Mouse (Mus musculus) neutrophil, adult 5-6 weeks (primary cell): Measurements from ENCODE around the gene Auts2. TPM values are rescaled to one million over a fixed set of nuclear protein-coding genes. Genes with fewer than 3 reads are reported as not detected.

ENCODE experiments used
- ATAC-seq: fragments of 151-379, 151-347 bp; 2 replicates; pipeline ENCODE4 v1.8.0; 2017; ENCODE audit warnings: mild to moderate bottlenecking, moderate TSS enrichment; ENCODE audit not compliant: insufficient number of reproducible peaks, poor library complexity, low FRiP score, severe bottlenecking; ENCODE audit errors: extremely low read depth
- total RNA-seq: library from RNA; stranded (forward); fragments of 200-1000 nt; gene quantifications from 2 replicates; pipeline ENCODE4 v1.2.3, GENCODE M21; 2017

Gene Auts2
- total RNA-seq, 1 experiment from 2014 or later, result 0.93 TPM

DNA sequence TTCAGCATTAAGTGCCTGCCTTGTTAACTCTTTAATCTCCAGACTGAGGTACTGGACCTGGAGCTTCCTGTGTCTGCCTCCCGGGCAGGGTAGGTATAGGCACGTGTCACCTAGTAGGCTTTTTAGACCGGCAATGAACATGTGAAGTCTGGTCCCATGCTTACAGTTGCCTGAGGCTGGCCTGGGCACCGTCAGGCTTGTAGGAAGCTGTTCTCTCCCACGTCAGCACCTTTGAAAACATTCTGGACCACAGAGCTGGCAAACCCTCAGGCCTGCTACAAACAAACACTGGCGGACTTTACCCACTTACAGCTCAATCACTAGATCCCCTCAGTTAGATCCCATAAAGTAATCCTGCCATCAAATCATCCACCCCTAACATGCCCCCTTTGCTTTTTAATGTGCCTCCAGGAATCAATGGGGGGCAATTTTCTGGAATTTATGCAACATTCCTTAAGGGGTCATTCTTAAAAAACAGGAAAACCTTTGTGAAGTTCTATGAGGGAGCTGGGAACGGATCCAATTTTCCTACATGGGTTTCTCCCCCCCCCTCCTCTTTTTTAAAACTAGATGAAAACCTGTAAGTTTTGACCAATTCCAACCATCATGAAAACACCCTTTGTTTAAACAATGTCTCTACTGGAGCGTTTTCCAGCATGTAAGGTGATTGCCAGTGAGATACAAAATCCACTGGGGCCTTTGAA is 692.4 kb downstream of the Auts2 start:
- ATAC-seq, result no peak

DNA sequence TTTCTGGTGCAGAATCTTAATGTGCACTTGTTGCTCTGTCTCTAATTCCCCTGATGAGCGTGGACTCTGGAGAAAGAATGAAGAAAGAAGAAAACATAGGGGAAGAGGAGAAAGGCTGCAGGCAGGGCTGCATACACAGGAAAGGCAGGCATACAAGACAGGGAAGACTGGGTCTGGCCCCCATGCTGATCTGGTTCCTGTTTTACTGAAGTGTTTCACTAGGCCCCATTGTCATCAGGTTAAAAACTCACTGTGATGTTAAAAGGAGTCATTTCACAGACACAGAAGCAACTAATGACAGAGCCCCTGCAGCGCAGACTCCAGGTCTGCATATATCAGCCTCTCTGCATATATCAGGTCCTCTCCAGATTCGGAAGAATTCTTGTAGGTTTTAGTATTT is 693.5 kb downstream of the Auts2 start:
- no peak for ATAC-seq

DNA sequence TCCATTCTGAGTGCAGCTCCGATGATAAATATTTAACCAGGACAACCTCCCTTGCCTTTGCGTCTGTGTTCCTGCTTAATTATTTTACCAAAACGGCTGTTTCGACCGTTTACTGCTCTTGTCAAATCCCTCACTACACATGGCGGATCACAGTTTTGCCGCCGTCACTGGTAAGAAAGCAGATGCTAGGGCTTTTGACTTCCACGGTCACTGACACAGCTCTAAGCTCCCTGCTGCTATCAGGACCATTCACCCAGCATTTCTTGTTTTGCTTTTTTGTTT is 698.7 kb downstream of the Auts2 start:
- ATAC-seq, result no peak

DNA sequence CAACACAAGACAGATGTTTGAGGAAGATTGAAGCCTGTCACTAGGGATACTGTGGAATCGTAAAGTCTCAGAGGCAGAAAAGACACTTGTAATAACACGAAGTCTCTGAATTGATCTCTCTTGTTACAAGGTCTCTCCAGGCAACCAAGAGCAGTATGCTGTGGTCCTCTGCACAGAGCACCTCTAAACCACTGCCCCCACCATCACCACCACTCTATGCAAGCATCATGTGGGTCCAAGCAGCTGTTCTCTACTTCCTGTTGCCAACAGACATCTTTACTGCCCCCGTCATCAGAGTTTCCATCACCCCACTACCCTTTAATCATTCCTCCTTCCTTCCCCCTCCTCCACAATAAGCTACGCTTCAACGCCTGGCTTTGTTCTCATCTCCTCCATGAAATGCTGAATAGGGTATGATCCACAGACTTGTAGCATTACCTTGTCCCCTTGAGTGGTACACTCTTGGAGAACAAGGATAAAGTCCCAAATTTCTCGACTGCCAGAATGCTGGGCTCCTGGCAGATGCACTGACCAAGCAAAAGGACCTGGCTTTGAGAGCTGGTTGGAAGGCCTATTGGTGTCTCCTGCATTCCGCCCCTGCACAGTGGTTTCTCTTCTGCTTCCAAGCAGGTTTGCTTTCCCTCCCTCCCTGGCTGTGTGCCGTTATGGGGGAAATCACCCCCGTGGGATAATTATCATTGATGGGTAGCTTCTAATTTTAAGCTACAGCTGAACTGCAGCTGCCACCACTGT is 699.2 kb downstream of the Auts2 start:
- ATAC-seq, result no peak

DNA sequence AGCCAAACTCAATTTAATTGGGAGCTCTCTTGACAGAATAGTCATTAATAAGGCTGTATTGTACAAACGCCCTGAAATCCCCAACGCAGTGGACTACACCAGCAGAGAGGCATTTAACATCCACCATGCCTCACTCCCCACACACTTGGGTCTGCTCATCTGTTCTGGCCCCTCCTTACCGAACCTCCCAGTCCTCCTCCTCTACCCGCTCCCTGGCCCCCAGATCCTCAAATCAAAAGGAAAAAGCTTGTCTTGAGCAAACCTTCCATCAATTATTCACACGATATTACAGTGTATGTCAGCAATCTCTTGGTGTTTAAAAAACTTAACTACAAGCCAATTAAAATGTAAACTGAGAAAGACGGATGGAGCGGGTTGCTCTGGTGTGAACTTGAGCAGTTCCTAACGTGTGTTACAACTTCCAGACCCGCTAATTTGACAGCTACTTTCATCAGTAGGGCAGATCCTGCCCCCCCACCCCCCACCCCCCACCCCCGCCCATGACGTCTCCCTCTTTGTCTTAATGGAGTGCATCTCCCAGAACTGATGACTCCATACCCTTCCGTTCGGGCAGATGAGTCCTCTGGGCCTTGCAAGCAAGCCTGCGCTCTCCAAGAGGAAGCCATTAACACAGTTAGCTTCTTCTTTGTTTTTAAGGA is 703.4 kb downstream of the Auts2 start:
- no peak for ATAC-seq

DNA sequence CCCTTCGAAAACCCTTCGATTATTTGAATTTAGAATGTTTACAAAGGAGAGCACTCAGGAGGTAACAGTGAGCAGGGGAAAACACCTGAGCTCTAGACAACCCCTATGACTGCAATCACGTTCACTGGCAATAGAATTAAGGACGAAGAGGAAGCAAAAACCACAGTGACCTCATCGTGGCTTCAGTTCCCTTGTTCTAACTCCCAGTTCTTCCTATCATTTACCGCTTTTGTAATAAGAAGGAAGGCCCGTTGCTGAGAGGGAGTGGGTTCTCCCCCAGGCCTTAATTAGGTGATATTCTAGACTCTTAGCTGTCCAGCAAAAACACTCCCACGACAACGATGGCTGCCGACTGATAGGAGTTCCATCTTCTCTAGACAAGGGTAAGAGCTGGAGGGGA is 704.1 kb downstream of the Auts2 start:
- ATAC-seq, result no peak

DNA sequence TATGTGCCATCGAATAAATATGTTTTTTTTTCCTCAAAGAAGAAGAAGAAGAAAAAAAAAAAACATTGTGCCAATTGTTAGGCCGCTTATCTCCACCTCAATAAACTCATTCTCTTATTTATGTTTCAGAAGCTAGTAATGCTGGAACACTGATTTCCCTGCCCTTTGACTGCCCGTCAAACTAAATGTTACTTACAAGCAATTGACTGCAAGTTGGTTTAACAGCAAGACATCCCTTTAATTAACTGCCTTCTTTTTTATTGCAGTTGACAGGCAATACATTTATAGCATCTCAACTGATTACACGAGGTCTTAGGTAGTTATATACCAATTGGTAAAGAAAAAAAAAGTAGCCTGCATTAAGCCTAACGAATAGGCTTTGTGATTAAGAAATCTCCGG is 705.1 kb downstream of the Auts2 start:
- ATAC-seq, result no peak

DNA sequence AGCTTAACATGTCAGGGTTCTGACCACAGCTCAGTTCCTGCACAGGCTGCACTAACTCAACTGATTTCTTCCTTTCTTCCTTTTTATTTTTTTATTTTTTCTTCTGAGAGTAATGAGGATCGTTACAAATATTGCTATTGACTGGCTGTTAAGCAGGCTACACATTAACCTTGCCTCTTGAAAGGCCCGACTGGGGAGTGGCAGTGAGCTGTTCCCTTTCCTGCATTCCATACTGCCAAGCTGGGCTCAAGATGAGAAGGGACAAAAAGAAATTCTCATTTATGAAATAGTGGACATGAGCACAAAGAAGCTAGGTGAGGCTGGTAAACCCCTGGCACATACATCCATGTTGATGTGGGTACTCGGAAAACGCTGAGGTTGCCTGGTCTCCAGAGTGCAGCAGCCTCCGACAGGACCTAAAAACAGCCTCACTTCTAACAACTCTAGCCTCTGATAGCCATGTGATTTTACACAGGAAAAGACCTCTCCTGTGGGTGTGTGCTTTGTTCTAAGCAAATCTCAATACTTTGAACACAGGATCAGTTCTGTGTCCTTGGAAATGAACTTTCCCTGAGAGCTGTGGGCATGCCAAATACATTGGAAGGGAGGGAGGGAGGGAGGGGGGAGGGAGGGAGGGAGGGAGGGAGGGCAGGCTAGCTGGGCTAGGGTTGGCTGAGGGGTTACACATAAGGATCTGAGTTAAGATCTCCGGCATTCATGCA is 707.0 kb downstream of the Auts2 start:
- ATAC-seq, result no peak

DNA sequence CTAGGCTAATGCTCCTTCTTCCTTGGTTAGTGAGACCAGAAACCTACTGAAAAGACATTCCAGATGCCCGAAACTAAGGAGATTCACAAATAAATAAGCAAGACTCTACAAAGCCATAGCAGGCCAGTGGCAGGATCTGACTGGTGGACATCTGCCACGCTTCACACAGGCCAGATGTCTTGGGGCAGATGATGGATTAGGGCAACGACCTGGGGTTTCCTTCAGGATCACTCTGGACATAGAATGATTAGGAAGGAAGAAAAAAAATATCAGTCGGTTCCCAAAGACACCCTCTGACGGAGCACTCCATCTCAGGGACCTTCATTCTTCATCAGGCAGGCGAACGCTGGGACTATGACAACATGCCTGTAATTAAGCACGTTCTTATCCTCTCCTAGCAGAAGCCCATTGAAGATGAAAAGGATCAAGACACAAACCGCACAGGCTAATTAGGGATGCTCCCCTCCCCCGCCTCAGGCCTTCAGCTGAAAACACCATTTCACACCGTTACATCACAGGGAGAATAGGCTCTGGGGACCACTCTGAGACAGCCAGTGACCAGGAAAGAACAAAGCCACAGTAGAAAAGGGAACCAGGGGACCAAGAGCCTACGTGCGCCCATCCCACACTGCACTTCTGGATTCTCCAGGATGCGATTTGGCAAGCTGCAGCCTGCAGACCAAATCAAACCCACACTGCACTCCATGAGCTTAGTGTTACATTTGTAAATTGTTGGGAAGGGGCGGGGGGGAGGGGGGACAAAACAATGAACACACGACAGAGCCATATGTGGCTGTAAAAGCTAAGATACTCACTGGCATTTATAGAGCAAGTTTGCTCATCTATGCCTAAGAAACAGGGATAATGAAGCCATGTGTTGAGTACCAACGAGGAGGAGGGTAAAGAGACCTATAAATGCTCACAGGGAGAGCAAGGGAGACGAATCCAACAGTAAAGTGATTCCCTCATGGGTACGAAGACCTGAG is 710.0 kb downstream of the Auts2 start:
- ATAC-seq, result no peak

DNA sequence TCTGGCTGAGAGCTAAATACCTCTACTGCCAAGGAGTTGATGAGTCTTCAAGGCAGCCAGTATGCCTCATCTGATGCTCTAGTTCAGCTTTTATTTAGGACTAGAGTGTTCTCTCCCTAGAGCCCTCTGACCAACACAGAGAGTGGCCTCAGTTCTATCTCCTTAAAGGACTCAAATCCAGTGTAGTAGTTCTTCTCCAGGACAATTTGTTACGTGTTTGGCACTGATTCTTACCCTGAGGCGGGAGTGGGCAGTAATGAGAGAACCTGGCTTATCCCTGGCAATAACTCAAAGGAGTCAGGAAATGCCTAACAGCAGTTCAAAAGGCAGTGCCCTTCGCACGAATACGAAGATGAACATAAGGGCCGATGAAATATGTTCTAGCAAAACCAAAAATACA is 713.0 kb downstream of the Auts2 start:
- ATAC-seq, result no peak

DNA sequence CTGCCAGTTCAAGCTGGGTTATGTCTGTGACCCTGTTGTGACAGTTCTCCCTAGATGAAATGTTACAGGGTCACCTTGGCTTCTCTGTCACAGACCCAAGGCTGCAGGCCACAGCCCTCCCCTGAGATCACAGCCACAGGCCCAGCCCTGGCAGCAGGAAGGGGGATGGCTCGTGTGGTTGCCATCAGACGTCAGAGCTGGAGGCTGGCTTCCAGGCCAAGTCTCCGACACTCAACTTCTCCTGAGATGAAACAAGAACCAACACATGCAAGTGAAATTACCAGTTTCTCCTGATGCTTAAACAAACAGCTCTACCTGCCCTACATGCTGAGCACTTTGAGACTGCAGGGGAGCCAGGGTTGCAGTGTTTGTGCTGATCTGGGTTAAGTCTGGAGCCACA is 713.9 kb downstream of the Auts2 start:
- ATAC-seq, result no peak

DNA sequence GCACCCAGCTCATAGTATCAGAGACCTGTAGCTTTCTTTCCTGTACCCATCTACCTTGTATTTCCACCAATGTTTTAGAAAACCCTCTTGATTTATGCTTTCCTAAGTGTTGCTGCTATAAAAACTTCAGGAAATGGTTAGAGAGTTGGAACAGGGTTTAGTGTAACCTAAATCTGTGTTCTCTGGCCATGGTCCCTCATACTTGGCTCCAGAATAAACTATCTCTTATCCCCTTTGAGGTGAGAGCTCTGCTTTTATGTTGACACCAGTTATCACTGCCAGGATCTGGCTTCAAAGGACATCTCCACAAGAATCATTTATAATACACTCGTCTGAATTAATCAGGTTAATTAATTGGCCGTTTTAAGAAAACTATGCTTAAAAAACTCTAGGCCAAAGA is 714.5 kb downstream of the Auts2 start:
- ATAC-seq, result no peak

DNA sequence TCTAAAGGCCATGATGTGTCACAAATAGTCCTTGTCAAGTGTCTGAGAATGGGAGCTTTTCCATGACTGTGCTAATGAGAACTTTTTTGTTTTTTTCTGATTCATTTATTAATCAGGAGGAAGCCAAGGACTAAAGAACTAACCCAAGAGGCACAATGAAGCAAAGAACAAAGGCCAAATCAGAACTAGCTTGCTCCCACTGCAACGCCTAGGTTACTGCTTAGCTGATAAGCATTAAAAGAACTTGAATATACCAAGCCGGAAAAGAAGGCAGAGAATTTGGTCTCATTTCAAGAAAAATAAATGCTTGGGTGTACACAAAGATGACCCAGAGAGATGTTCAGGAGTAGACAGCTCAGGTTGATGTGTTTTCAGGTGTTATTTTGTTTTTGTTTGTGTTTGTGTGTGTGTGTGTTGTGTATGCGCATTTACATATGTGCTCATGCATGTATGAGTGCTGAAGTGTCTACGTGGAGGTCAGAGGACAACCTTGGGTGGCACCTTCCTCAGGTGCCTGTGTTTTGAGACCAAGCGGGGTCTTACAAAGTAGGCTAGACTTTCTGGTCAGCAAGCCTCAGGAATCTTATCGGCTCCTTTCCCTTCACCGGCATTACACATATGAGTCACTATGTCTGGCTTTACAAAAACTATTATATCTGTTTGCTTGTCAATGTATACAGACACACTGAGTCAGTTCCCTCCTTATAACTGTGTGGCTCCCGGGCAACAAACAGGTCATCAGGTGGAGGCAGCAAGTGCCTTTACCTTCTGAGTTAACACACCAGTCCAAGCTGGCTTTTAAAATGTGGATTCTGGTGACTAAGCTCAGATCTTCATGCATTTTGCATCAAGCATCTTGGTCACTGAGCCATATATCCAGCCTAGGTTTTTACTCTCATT is 716.5 kb downstream of the Auts2 start:
- ATAC-seq, result no peak

DNA sequence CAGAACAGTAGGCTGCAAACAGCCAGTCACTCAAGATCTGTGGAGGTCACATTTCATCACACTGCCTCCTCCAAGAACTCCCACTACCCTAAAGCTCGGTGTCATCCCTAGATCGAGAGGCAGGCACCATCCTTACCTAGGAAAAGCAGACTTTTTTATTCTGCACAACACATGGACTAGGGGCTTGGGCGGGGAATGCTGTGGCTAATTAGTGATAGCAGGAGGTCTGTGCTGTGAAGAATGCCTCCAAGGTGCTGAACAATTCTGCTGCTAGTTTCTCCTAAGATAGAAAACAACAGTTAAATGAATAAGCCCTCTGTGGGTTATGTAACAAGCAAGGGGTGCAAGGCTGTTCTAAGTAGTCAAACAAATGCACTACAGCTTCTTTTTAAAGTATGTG is 717.7 kb downstream of the Auts2 start:
- no peak for ATAC-seq

DNA sequence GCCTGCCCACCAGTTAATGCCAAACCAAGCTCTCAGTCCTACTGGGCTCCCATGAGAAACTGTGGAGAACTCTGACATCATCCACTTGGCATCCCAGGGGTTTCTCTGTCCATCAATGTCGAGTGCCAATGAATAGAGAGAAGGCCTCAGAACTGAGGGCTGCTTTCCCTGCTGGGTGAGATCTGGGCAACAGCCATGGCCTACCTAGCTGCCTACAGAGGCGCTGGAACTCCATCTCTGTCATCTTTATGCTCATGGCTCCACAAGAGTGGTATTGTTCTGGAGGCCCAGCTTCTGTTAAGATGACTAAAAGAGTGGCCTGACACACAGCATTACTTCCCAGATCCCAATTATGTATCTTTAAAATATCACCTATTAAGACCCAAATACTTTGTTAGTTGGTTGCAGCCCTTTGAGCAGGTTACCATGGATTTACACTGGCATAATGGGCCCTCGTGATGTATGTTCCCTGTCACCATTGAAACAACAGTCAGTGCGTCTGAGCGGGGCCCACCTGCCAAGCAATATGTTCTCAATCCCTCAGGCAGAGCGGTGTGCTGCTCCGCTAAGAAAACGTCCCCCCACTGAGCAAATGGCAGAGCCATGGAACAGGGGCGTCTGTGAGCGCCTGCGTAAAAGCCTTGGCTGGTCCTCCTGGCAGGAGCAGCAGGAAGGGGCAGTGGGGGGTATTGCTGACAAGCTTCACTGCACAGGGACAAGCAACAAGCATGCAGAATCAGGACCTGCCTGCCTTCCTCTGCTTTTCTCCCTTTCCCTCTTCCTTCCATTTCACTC is 718.8 kb downstream of the Auts2 start:
- no peak for ATAC-seq

DNA sequence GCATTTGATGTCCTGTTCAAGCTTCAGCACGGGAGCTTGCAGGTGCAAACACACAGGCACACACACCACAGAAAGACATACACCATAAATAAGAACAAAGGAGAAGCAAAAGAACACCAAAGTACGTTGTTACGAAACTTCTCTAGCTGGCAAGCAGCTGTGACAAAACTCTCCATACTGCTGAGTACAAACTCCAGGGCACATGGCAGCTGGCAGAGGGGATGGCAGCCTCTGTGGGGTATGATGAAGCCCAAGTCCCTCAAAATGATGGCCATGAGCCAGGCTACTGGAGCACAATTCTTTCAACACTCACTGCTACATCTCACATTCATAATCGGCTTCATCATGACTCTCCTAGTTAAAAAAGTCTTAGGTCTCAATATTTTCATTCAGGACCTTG is 721.7 kb downstream of the Auts2 start:
- ATAC-seq, result no peak

DNA sequence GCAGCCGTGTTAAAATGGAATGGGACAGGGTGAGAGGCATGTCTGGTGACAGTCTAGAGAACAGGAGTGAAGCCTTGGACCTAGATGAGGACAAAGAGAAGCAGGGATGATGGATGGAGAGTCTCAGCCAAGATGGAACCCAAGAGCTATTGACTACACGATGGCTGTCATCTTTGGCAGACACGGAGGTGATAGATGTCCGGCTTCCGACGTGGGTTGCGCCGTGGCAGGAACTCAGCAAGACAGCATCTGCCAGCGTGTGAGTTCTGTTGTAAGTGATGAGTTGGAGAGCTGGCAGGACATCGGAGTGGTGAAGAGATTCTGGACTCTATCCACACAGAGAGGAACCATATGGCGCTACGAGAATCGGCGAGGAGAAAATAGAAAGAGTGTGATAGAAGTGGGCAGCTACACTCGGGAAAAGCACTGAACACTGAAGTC is 723.9 kb downstream of the Auts2 start:
- ATAC-seq, result no peak
